Mouse (Mus musculus) lung, adult 2 months (tissue): ENCODE results near the gene Cep112. TPM values are rescaled to one million over a fixed set of nuclear protein-coding genes. Genes with fewer than 3 reads are reported as not detected.

Source experiments
- DNase-seq: peaks from one replicate; pipeline ENCODE4 v3.0.0; 2022
- H3K4me1 ChIP-seq: fragments of 200-500 bp; 2 replicates; pipeline ENCODE4 v1.6.1; 2011; ENCODE audit warnings: low read length; ENCODE audit not compliant: control insufficient read depth, insufficient read depth
- H3K4me3 ChIP-seq: fragments of 200-500 bp; replicated peaks from 2 replicates; pipeline ENCODE3; 2011; ENCODE audit warnings: low read depth, mild to moderate bottlenecking, control low read depth, low read length; ENCODE audit errors: extremely low read depth
- CTCF ChIP-seq: fragments of 200-500 bp; IDR thresholded peaks from 2 replicates; pipeline ENCODE4 v1.5.1; 2011; ENCODE audit warnings: mild to moderate bottlenecking, low read length, control low read depth; ENCODE audit not compliant: insufficient read depth
- POLR2A ChIP-seq: fragments of 200-500 bp; IDR thresholded peaks from 2 replicates; pipeline ENCODE4 v1.6.1; 2011; ENCODE audit warnings: low read depth, mild to moderate bottlenecking, control low read depth, low read length, borderline replicate concordance; ENCODE audit errors: extremely low read depth
- WGBS: fragments of 180-500 bp; shearing (Covaris S2); methylation state at CpG from one replicate; pipeline ENCODE4 v1.1.7; 2018; 5-methylcytosine and 5-hydroxymethylcytosine counted together
- polyA plus RNA-seq: library from polyadenylated mRNA; depleted of rRNA; stranded (reverse); fragments of >200 nt; gene quantifications from 2 replicates; pipeline ENCODE4 v1.2.3, GENCODE M21; 2012

Gene Cep112
- polyA plus RNA-seq, 1 experiment, result 0.39 TPM

- Histone ChIP-seq H3K4me1 (no peaks in the 10 kb centered on the region), H3K4me3 (no peak overlapping the region)
- no peak for DNase-seq
- 41% methylated on average over 5 of the region's 5 CpGs for WGBS
- TF ChIP-seq CTCF, result no peak
- no peak for TF ChIP-seq POLR2A
These were observed 168.4 kb downstream of the Cep112 start for GRCm38 (mm10) chr11:108593207-108593958.

GRCm38 (mm10) chr11:108593959-108594579, 169.1 kb downstream of the Cep112 start:
- Histone ChIP-seq H3K4me1 (no peaks in the 10 kb centered on the region), H3K4me3 (no peak overlapping the region)
- TF ChIP-seq POLR2A (no peak), CTCF (no peak)
- WGBS, result 24% methylated on average over 2 of the region's 2 CpGs
- DNase-seq, result no peak

GRCm38 (mm10) chr11:108605301-108605700, 180.3 kb downstream of the Cep112 start:
- no peak for DNase-seq
- Histone ChIP-seq H3K4me3 (no peak overlapping the region), H3K4me1 (no peaks in the 10 kb centered on the region)
- TF ChIP-seq CTCF (no peak), POLR2A (no peak)
- WGBS, result 79% methylated on average over 3 of the region's 3 CpGs

DNA sequence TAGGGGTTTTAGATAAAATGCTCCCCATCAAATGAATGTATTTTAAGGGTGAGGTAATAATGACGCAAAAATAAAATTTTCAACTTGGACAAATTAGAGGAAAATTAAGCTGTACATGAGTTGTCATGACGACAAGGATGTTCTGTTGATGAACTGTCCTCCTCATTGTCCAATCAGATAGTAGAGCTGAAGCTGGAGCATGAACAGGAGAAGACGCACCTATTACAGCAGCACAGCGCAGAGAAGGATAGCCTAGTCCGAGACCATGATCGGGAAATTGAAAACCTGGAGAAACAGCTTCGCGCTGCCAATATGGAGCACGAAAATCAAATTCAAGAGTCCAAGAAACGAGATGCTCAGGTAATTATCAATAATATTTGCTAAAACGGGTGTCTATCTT, 181.0 kb downstream of the Cep112 start:
- WGBS, result 96% methylated on average over 11 of the region's 11 CpGs
- no peak for DNase-seq
- Histone ChIP-seq H3K4me1 (no peaks in the 10 kb centered on the region), H3K4me3 (no peak overlapping the region)
- TF ChIP-seq POLR2A, result no peak
- no peak for TF ChIP-seq CTCF

DNA sequence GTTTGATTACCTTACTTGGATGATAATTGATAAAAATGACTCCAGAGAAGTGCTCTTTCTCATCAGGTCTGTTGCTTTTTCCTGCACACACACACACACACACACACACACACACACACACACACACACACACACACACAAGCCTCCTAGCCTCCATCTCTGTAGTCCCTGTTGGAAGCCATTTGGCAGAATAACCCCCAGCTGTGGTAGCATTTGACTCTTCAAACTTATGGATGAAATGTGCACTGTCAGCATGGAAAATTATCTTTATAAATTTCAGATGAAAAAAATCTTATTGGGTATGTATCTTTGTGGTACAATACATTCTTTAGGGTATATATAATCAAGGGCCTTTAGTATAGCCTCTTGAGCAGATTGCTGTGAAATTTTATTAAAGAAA, 181.8 kb downstream of the Cep112 start:
- H3K4me3 ChIP-seq, result no peak overlapping the region
- TF ChIP-seq CTCF (no peak), POLR2A (no peak)
- no peak for DNase-seq
- H3K4me1 ChIP-seq, result no peaks in the 10 kb centered on the region

GRCm38 (mm10) chr11:108620628-108621433, 195.8 kb downstream of the Cep112 start:
- no peak for DNase-seq
- no peaks in the 10 kb centered on the region for H3K4me1 ChIP-seq
- TF ChIP-seq POLR2A (no peak), CTCF (no peak)
- 81% methylated on average over 7 of the region's 7 CpGs for WGBS
- H3K4me3 ChIP-seq, result no peak overlapping the region

- no peak for DNase-seq
- 84% methylated on average over 9 of the region's 9 CpGs for WGBS
These were observed 196.5 kb downstream of the Cep112 start for GRCm38 (mm10) chr11:108621434-108621901.

GRCm38 (mm10) chr11:108625546-108626232, 200.7 kb downstream of the Cep112 start:
- TF ChIP-seq POLR2A (no peak), CTCF (no peak)
- no peak for DNase-seq
- H3K4me1 ChIP-seq, result no peaks in the 10 kb centered on the region
- H3K4me3 ChIP-seq, result no peak overlapping the region
- 86% methylated on average over 5 of the region's 5 CpGs for WGBS

More at GRCm38 (mm10) chr11:108621434-108621901, 196.5 kb downstream of the Cep112 start:
- no peak for TF ChIP-seq CTCF
- Histone ChIP-seq H3K4me1 (no peaks in the 10 kb centered on the region), H3K4me3 (no peak overlapping the region)

GRCm38 (mm10) chr11:108637780-108638179, 212.8 kb downstream of the Cep112 start:
- TF ChIP-seq POLR2A (no peak), CTCF (no peak)
- no peaks in the 10 kb centered on the region for H3K4me1 ChIP-seq
- DNase-seq, result no peak
- WGBS, result 82% methylated on average over 2 of the region's 2 CpGs
- H3K4me3 ChIP-seq, result no peak overlapping the region

- DNase-seq, result no peak
- TF ChIP-seq CTCF (no peak), POLR2A (no peak)
- no peaks in the 10 kb centered on the region for H3K4me1 ChIP-seq
- no peak overlapping the region for H3K4me3 ChIP-seq
- 42% methylated on average over 2 of the region's 2 CpGs for WGBS
These were observed 230.6 kb downstream of the Cep112 start for GRCm38 (mm10) chr11:108655574-108655973.
